Mouse (Mus musculus) adrenal gland, postnatal 25 days (tissue): Measurements from ENCODE around the gene Acvr1b. TPM values are rescaled to one million over a fixed set of nuclear protein-coding genes. Genes with fewer than 3 reads are reported as not detected.

Experiments
- DNase-seq: peaks from one replicate; pipeline ENCODE4 v3.0.0; 2021; ENCODE audit warnings: mixed read lengths
- microRNA-seq, 2 experiments: library from miRNA; unstranded; fragments of <30 nt; microRNA quantifications; one replicate each; pipeline ENCODE4 v1.2.0; 2021
- total RNA-seq: library from RNA; stranded (reverse); gene quantifications from 2 replicates; pipeline ENCODE4 v1.2.3, GENCODE M21; 2021

Gene Acvr1b
- total RNA-seq, 1 experiment from 2014 or later, result 11.2 TPM

GRCm38 (mm10) chr15:101251930-101252329 lies 78.1 kb downstream of the Acvr1b start:
- DNase-seq, result no peak

- DNase-seq, result no peak
Observed at GRCm38 (mm10) chr15:101252614-101253013, 78.7 kb downstream of the Acvr1b start.

DNA sequence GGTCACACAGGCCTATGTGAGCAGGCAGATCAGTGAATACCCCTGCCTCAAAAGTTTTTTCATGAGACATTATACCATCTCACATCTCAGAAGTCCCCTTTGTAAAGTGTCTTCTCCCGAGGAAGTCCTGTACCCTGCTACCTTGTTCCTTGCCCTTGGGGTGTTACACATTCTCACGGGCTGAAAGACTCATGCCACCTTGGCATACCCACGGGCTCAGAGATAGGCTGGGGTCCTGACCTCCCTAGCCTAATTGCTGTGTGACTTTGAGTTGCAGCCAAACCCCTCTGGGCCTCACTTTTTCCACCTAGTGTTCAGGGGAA lies 79.7 kb downstream of the Acvr1b start:
- no peak for DNase-seq

- DNase-seq, result peak; percentile 84
Observed at GRCm38 (mm10) chr15:101253886-101254795, 80.3 kb downstream of the Acvr1b start, which contains the start of gene Nr4a1. Gene Nr4a1, plus strand, starts transcription at chr15:101254269.

GRCm38 (mm10) chr15:101255842-101256462 lies 82.1 kb downstream of the Acvr1b start:
- no peak for DNase-seq

DNA sequence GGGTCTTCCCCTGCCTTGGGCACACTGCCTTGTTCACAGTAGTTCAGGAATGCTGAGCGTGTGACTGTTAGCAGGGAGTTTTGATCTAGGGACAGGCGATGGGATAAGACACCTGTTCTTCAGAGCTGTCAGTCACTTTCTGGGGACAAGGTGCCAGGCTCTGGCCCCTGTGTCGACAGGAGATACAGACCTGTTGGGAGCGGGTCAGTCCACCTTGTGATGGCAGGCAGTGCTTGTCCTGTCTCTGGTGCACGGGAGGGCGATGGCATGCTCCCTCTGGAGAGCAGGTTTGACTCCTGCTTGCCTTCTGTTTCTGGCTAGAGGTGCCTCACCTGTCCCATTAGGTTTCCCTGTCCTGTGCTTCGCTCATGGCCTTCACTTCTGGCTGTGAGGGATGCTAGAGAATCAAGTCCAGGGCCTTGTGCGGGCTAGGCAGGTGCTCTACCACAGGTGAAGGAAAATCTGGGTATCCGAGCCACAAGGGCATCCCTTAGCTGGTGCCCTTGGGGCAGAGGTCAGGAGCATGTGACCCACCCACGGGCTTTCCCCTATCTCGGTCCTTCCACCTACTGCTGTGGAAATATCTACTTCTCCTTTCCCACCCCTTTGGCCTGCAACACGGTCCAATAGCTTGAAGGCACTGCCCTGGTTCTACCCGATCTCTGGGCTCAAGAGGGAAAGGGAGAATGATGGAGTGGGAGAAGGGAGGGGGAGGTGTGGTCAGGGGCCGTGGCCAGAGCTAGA lies 82.8 kb downstream of the Acvr1b start:
- no peak for DNase-seq

DNA sequence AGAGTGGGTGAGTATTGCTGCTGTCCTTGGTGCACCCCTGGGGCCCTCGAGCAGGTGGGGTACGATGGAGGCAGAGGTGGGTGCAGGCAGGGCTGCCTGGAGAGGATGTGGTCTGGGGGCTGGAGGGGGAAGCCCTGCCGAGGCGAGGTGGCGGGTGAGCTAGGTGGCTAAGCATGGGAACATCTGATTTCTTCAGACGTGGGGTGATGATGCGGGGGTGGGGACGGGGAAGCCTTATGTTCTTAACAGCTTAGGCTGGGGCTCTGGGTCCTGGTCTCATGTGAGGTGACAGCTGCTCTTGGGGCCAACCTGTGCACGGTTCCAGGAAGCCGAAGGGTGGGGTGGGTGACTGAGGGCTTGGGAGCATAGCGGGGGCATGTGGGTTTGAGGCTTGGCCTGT lies 84.6 kb downstream of the Acvr1b start:
- no peak for DNase-seq

DNA sequence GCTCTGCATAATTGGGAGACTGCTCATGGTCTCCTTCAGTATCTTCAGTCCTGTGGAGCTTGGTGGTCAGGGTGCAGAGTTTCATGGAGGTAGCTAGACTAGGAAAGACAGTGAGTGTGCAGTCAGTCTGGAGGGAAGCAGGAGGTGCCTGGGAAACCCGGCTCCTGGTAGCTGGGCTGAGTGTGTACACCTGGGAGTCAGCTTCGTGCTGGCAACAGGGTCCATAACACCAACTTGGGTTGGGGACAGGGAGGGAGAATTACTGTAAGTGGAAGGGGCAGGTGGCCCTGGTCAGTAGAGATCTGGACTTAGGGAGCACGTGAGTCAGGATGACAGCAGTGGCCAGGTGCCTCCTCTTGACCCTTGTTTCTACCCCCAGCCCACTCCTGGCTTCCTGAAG lies 86.1 kb downstream of the Acvr1b start:
- DNase-seq, result no peak

GRCm38 (mm10) chr15:101260387-101260786 lies 86.5 kb downstream of the Acvr1b start:
- DNase-seq, result peak; percentile 59

DNA sequence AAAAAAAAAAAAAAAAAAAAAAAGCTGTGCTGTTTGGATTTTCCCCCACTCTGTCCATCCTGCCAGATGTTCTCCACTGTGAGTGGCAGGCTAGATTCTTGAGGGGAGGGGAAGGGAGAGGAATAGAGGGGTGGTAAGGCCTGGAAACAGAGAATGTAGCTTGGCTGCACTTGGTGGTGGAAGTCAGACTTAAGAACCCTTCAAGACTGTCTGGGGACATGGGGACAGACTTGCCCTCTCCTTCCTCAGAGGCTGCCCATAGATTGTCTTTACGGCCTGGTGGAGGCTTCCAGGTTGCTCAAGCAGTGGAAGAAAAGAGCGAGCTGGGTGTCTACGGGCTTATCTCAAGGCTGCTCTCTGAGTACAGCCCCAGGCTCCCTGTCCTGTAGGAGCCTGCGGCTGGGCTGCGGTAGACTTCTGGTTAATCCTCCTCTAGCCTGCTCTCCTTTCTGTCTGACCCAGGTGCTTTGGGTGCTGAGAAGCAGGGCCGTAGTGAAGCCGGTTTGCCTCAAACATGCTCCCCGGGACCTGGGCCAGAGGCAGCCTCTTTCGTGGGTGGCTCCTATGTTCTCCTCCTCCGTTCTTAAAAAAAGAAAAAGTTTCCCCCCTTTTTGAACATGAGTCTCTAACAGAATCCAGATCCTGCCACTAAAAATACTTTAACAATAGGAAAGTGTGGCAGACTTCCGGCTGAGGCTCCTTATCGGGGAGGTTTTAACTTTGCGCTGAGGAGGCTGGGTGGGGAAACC lies 87.2 kb downstream of the Acvr1b start:
- no peak for DNase-seq

- no peak for DNase-seq
Observed at GRCm38 (mm10) chr15:101262502-101262901, 88.6 kb downstream of the Acvr1b start.

Small RNA genes lying within 50 kb of the gene (microRNA-seq; reads per million reads assigned to microRNA genes)
- 0 reads per million in 2 experiments for gene Mir6962

Other genes starting within 250 kb of the Acvr1b start
- gene Gm47841, start 126.7 kb upstream of the Acvr1b start, total RNA-seq, result not detected in 2 replicates
- gene Fignl2, start 95.5 kb upstream of the Acvr1b start, total RNA-seq, result 9.0 and 10.2 TPM in 2 replicates
- gene Ankrd33, start 58.3 kb upstream of the Acvr1b start, total RNA-seq, result 0.62 and 0.64 TPM in 2 replicates
- gene Acvrl1, start 45.5 kb upstream of the Acvr1b start, total RNA-seq, result 11.1 and 15.5 TPM in 2 replicates
- gene Grasp, start 50.1 kb downstream of the Acvr1b start, total RNA-seq, result 9.8 and 16.3 TPM in 2 replicates
- 98.7 and 131 TPM in 2 replicates for gene Nr4a1, start 80.2 kb downstream of the Acvr1b start, total RNA-seq
- 40.6 and 44.5 TPM in 2 replicates for gene Atg101, start 110.2 kb downstream of the Acvr1b start, total RNA-seq
- 0.27 TPM in 1 of 2 replicates, not detected in the other for gene 6030408B16Rik, start 119.1 kb downstream of the Acvr1b start, total RNA-seq
- gene Krt80, start 196.1 kb downstream of the Acvr1b start, total RNA-seq, result 1.0 and 1.3 TPM in 2 replicates
- 0.67 and 0.76 TPM in 2 replicates for gene Krt7, start 237.0 kb downstream of the Acvr1b start, total RNA-seq